Mouse (Mus musculus) midbrain, embryonic 10.5 days (tissue): ENCODE results near the gene Klk12. TPM values are rescaled to one million over a fixed set of nuclear protein-coding genes. Genes with fewer than 3 reads are reported as not detected.

ENCODE experiments used
- DNase-seq: peaks from one replicate; pipeline ENCODE4 v3.0.0-alpha.2; 2017; ENCODE audit warnings: low spot score
- H3K27ac ChIP-seq: fragments of 300-500 bp; sonication (generic); replicated peaks from 2 replicates; pipeline ENCODE4 v1.5.1; 2016; ENCODE audit warnings: mild to moderate bottlenecking
- H3K27me3 ChIP-seq: fragments of 300-500 bp; sonication (generic); 2 replicates; pipeline ENCODE4 v1.6.1; 2016; ENCODE audit warnings: low read depth, mild to moderate bottlenecking; ENCODE audit not compliant: poor library complexity, severe bottlenecking
- H3K36me3 ChIP-seq: fragments of 300-500 bp; sonication (generic); 2 replicates; pipeline ENCODE4 v1.6.1; 2016; ENCODE audit warnings: mild to moderate bottlenecking, moderate library complexity
- H3K4me1 ChIP-seq: fragments of 300-500 bp; sonication (generic); 2 replicates; pipeline ENCODE4 v1.6.1; 2016
- H3K4me3 ChIP-seq: fragments of 300-500 bp; sonication (generic); 2 replicates; pipeline ENCODE4 v1.5.1; 2016; ENCODE audit warnings: mild to moderate bottlenecking, moderate library complexity
- H3K9me3 ChIP-seq: fragments of 300-500 bp; sonication (generic); replicated peaks from 2 replicates; pipeline ENCODE4 v1.6.1; 2016; ENCODE audit warnings: mild to moderate bottlenecking
- WGBS: fragments of 180-500 bp; shearing (Covaris S2); methylation state at CpG from one replicate; pipeline ENCODE4 v1.1.7; 2016; 5-methylcytosine and 5-hydroxymethylcytosine counted together
- polyA plus RNA-seq: library from polyadenylated mRNA; unstranded; fragments of >200 nt; fragmentation: Nextera tagmentation; extraction: Ambion mirVana; gene quantifications from 2 replicates; pipeline ENCODE4 v1.2.1, GENCODE M21; 2016

Gene Klk12
- polyA plus RNA-seq, 1 experiment from 2014 or later, result not detected

DNA sequence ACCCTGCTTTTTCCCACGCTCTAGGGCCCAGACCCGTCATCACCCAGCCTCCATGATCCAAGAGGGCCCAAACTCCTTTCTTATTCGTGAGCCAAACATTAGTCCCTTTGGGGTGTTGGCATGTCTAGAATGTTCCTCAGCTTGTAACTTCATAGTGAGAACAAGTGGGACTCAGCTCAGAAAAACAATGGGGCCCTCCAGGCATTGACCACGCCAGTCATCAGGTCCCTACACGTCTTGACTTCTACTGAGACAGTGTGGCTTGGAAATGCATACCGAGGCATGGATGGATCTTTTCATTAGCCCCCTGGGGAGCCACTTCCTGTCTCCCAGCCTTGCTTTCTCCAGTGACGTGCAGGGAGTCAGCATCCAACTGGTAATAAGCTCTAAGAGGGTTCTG is 31.2 kb downstream of the Klk12 start:
- no peaks in the 10 kb centered on the region for H3K9me3 ChIP-seq
- peaks cover 40% of the 10 kb centered on the region for H3K27me3 ChIP-seq
- H3K4me1 ChIP-seq, result peaks cover 22% of the 10 kb centered on the region
- DNase-seq, result no peak
- H3K27ac ChIP-seq, result no peak overlapping the region
- no peaks in the 10 kb centered on the region for H3K36me3 ChIP-seq
- WGBS, result 79% methylated on average over 7 of the region's 7 CpGs
- H3K4me3 ChIP-seq, result no peak overlapping the region

DNA sequence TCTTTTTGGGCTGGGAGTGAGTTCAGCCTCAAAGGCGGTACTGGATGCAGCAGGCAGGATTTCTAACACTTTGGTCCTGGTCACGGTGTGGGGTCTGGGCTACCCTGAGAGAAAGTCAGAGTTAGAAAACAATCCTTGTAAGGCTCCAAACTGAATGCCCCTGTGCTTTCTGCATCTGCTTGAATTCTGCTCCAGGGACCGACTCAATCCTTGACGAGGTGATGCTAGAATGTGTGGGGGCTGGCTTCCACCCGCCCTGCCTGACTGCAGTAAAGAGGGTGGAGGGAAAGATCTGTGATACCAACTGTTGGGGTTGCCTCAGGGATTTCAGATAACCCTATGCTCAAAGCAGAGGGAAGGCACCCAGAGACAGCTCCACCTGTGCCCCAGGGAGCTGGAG is 42.3 kb downstream of the Klk12 start, which contains the start of gene Klk7:
TSS of gene Klk7 (plus strand) at position 301 of the 400 bp plus-strand sequence.
- 60% methylated on average over 5 of the region's 5 CpGs for WGBS
- no peaks in the 10 kb centered on the region for H3K36me3 ChIP-seq
- no peaks in the 10 kb centered on the region for H3K27me3 ChIP-seq
- no peak for DNase-seq
- H3K4me3 ChIP-seq, result no peak within 1 kb of the TSS
- H3K27ac ChIP-seq, result no peak within 1 kb of the TSS
- H3K9me3 ChIP-seq, result no peaks in the 10 kb centered on the region
- no peaks in the 10 kb centered on the region for H3K4me1 ChIP-seq

DNA sequence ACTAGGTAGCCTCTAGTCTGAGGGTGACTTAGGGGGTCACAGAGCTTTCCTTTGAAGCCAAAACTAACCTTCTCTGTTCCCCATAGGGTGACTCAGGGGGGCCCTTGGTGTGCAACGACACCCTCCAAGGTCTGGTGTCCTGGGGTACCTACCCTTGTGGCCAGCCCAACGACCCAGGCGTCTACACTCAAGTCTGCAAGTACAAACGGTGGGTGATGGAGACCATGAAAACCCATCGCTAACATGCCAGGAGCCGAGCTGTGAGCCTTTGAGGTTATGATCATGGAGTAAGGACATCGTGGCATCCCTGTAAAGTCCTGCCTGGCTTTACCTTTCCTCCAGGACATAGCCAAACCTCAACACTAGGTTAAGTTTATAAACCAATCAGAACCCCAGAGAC is 46.5 kb downstream of the Klk12 start:
- Histone ChIP-seq H3K9me3 (no peaks in the 10 kb centered on the region), H3K4me1 (no peaks in the 10 kb centered on the region), H3K4me3 (no peak overlapping the region), H3K36me3 (no peaks in the 10 kb centered on the region), H3K27ac (no peak overlapping the region), H3K27me3 (no peaks in the 10 kb centered on the region)
- no peak for DNase-seq
- whole genome bisulfite sequencing, result 87% methylated on average over 7 of the region's 7 CpGs

DNA sequence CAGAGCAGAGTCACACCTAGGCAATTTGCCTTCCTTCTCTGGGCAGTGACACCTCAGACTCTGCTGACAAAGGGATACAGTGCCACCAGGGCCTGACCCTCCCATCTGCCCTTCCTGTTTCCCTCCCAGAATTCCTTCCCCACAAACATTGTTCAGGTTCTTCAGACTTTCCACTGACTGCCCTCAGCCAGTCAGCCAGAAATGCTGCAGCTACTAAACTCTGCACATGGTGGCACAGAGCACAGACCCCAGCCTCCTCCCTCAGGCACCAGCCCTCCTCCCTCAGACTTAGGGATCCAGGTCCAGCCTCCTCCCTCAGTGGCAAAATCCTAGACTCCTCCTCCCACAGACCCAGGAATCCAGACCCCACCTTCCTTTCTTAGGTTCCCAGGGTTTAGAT is 48.0 kb downstream of the Klk12 start:
- Histone ChIP-seq H3K27ac (no peak overlapping the region), H3K27me3 (no peaks in the 10 kb centered on the region), H3K4me3 (no peak overlapping the region), H3K9me3 (no peaks in the 10 kb centered on the region), H3K4me1 (no peaks in the 10 kb centered on the region), H3K36me3 (no peaks in the 10 kb centered on the region)
- DNase-seq, result no peak

DNA sequence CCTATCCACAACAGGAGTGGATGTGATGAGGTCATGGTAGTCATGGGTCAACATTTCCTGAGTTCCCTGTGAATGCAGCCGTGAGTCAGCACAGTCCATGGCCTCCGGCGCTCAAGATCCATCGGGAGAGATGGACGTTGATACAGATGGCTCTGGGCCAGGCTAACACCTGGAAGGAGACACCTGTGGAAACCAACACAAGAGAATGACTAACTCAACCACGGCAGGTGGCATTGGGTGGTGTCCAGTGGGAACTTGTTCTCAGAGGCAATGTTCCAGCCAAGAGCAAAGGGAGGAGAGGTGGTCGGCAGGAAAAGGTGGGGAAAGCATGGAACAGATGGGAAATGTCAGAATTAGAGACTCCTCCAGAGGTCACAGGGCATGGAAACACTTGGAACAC is 52.9 kb downstream of the Klk12 start:
- DNase-seq, result no peak
- H3K27me3 ChIP-seq, result no peaks in the 10 kb centered on the region
- WGBS, result 91% methylated on average over 7 of the region's 7 CpGs

More for the DNA sequence above, 52.9 kb downstream of the Klk12 start:
- Histone ChIP-seq H3K9me3 (no peaks in the 10 kb centered on the region), H3K36me3 (no peaks in the 10 kb centered on the region), H3K4me1 (no peaks in the 10 kb centered on the region), H3K4me3 (no peak overlapping the region), H3K27ac (no peak overlapping the region)

Other genes starting within 250 kb of the Klk12 start
- 0.83 and 1.0 TPM in 2 replicates for gene Cd33, start 224.5 kb upstream of the Klk12 start, polyA plus RNA-seq
- gene Zfp658, start 206.6 kb upstream of the Klk12 start, polyA plus RNA-seq, result 4.7 and 5.9 TPM in 2 replicates
- gene Zfp719, start 189.3 kb upstream of the Klk12 start, polyA plus RNA-seq, result 14.6 and 16.6 TPM in 2 replicates
- 0.87 and 1.6 TPM in 2 replicates for gene Zfp819, start 161.7 kb upstream of the Klk12 start, polyA plus RNA-seq
- not detected in 2 replicates for gene Ceacam18, start 134.2 kb upstream of the Klk12 start, polyA plus RNA-seq
- gene Siglece, start 108.7 kb upstream of the Klk12 start, polyA plus RNA-seq, result 0.16 and 0.66 TPM in 2 replicates
- 17.4 and 17.5 TPM in 2 replicates for gene Ctu1, start 96.9 kb upstream of the Klk12 start, polyA plus RNA-seq
- not detected in 2 replicates for gene Klk14, start 78.5 kb upstream of the Klk12 start, polyA plus RNA-seq
- gene Klk13, start 56.3 kb upstream of the Klk12 start, polyA plus RNA-seq, result 0.21 and 0.33 TPM in 2 replicates
- not detected in 2 replicates for gene Klk11, start 5.7 kb downstream of the Klk12 start, polyA plus RNA-seq
- gene Klk10, start 12.1 kb downstream of the Klk12 start, polyA plus RNA-seq, result 0.19 and 0.36 TPM in 2 replicates
- not detected in 2 replicates for gene Klk9, start 23.0 kb downstream of the Klk12 start, polyA plus RNA-seq
- 9.5 and 10.0 TPM in 2 replicates for gene Klk8, start 28.7 kb downstream of the Klk12 start, polyA plus RNA-seq
- gene Klk7, start 42.4 kb downstream of the Klk12 start, polyA plus RNA-seq, result not detected in 2 replicates
- gene Klk6, start 55.6 kb downstream of the Klk12 start, polyA plus RNA-seq, result not detected in 2 replicates
- gene Klk5, start 73.1 kb downstream of the Klk12 start, polyA plus RNA-seq, result 0.17 TPM in 1 of 2 replicates, not detected in the other
- gene Klk4, start 112.3 kb downstream of the Klk12 start, polyA plus RNA-seq, result not detected in 2 replicates
- not detected in 2 replicates for gene Klk15, start 164.8 kb downstream of the Klk12 start, polyA plus RNA-seq
- gene Klk1b8, start 181.8 kb downstream of the Klk12 start, polyA plus RNA-seq, result not detected in 2 replicates
- gene Klk1b1, start 197.9 kb downstream of the Klk12 start, polyA plus RNA-seq, result not detected in 2 replicates
- not detected in 2 replicates for gene Klk1b9, start 207.2 kb downstream of the Klk12 start, polyA plus RNA-seq
- gene Klk1b11, start 227.0 kb downstream of the Klk12 start, polyA plus RNA-seq, result not detected in 2 replicates
- not detected in 2 replicates for gene Klk1b26, start 243.3 kb downstream of the Klk12 start, polyA plus RNA-seq